Mouse (Mus musculus): ENCODE measurements at regions not wholly inside any gene's neighbourhood (a gene's known extent, or its start where the extent isn't known, plus 50 kb on each side); places are given as distances from the start of the nearest gene placed in this dataset.

- TF ChIP-seq POLR2A (IDR thresholded peaks at IDR 0.05; ENCODE audit: insufficient read length, low read depth) (no peak), POLR2AphosphoS2 (IDR thresholded peaks at IDR 0.05; ENCODE audit: insufficient read length, low read depth) (no peak), REST (IDR thresholded peaks at IDR 0.05; ENCODE audit: insufficient read depth, insufficient read length) (no peak), USF1 (IDR thresholded peaks at IDR 0.05; ENCODE audit: low read depth) (no peak), MYOG (IDR thresholded peaks at IDR 0.05; ENCODE audit: control insufficient read depth in 1 of 3, insufficient read depth in 1 of 3, insufficient read length in 2 of 3, low read depth in 2 of 3) (no peak), E2F4 (IDR thresholded peaks at IDR 0.05; ENCODE audit: insufficient read depth) (no peak), TCF12 (IDR thresholded peaks at IDR 0.05; ENCODE audit: insufficient read depth, poor library complexity, severe bottlenecking) (no peak), MYOD1 (IDR thresholded peaks at IDR 0.05; ENCODE audit: control insufficient read depth in 1 of 3, insufficient read length in 2 of 3, low read depth in 2 of 3) (no peak)
Measured at GRCm38 (mm10) chr14:110013229-110013628, 741.7 kb downstream of the Slitrk6 start.
